Mouse (Mus musculus) heart, postnatal 10 days (tissue): ENCODE results near the gene Tpd52l1. TPM values are rescaled to one million over a fixed set of nuclear protein-coding genes. Genes with fewer than 3 reads are reported as not detected.
"Not testable (repeated sequence)": the region's sequence is repeated elsewhere in the genome, so short reads cannot be mapped to it uniquely, and the experiment has no call there.

ENCODE experiments used
- DNase-seq, 2 experiments: peaks; one replicate each; pipeline ENCODE4 v3.0.0; 2021
- intact Hi-C: fragments of 180-260 bp; cut with DNase I; formaldehyde crosslinking; loops from one replicate; pipeline ENCODE4 v1.15.1; 2025
- total RNA-seq, 2 experiments: library from RNA; stranded (reverse); gene quantifications; 2 replicates each; pipeline ENCODE4 v1.2.3; 2021

Gene Tpd52l1
- total RNA-seq = 1 to 10 TPM; 3.2 to 4.5 TPM

DNA sequence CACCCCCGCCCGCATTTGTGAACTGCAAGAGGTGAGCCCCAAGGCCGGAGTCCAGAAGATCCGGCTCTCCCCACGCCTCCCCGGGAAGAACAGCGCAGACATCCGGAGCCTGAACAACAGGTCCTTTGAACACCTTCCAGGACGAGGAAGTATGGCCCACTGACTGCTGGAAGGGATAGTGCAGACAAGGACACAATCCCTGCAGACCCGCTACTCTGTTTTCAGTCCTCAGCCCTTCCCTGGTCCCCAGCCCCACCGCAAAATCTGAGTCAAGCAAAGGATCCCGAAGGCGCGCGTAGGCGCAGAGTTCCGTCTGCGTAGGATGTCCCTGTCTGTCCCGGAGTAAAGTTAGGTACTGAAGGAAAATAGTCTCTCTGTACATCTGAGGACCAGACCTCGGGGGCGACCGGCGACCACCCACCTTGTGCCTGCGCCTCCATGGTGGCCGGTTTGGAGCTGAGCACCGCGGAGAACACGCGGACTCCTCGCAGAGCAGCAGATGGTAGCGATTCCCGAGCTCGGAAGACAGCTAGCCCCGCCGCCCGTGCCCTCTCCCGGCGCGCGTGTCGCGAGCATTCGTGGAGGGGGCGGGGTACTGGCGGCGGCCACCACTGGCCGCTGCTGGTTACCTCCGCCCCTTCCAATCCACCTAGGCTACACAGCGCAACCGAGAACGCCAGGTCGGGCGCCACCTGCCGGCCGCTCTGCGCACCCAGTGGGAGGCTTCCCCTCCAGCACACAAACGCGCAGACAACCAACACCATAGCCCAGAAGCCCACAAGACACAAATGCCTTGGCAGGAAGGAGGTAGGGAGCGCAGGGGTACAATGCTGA lies at the start of gene Tpd52l1:
Gene Tpd52l1, minus strand, starts transcription at position 668 of the 834 bp plus-strand sequence.
- DNase-seq = peak; percentile 87 to 89
- intact Hi-C loops = loop anchor here (5.0 kb wide), 2 partner anchors 133 to 618 kb away; partner anchors contain the start of gene Hddc2

DNA sequence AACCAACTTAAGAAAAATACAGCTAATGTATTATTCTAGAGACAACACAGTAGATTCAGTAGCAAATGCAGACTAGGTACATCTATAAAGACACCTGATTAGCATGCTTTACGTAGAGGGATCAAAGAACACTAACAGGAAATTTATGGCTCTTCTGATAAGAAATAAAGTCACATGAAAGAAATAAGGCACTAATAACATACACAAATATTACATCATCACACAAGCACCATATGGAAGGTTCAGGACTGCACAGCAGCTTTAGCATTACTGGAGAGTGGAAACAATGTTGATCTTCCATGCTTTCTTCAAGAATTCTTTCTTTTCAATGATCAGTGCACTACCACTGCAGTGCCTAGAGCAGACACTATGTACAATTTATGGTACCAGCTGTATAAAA lies 48.5 kb upstream of the Tpd52l1 start:
- DNase-seq = no peak
- intact Hi-C loops = no loop called here

DNA sequence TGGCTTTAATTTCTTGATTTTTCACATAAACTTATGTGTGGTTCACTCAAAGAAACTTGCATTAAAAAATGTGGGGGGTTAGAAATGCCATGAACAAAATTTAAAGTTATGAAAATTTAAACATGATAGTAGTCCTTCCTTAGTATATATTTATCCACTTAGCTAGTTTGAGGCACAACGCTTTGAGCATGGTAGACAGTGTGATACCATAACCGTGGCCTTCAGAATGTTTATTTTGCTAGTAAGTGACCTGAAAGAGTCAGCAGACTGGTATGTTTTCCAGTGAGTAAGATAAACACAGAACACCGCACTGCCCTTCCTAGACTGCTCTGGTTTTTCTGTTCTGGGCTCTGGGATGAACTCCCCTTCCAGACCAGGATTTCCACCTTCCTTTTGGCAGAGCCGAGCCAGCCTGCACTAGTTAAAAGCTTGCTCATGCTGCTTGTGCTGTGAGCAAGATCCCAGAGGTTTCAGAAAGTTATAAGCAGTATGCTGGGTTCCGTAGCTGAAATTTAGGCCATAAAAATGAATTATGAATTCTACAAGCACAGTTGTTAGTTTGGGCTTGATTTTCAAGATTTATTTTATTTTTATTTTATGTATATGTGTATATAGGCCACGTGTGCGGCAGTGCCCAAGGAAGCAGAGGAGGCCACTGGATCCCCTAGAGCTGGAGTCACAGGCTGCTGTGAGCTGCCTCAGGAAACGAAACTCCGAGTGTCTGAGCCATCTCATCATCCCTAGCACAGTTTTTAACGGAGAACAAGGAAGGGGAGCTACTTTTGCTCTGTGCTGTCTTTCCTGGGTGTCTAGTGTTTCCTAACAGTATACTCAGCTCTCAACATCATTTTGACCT lies 21.5 kb upstream of the Tpd52l1 start:
- intact Hi-C loops = loop anchor here (2.0 to 10.0 kb wide), 3 partner anchors 142 to 1428 kb away; partner anchors contain the start of genes Nkain2 and Rnf217
- DNase-seq = no peak

DNA sequence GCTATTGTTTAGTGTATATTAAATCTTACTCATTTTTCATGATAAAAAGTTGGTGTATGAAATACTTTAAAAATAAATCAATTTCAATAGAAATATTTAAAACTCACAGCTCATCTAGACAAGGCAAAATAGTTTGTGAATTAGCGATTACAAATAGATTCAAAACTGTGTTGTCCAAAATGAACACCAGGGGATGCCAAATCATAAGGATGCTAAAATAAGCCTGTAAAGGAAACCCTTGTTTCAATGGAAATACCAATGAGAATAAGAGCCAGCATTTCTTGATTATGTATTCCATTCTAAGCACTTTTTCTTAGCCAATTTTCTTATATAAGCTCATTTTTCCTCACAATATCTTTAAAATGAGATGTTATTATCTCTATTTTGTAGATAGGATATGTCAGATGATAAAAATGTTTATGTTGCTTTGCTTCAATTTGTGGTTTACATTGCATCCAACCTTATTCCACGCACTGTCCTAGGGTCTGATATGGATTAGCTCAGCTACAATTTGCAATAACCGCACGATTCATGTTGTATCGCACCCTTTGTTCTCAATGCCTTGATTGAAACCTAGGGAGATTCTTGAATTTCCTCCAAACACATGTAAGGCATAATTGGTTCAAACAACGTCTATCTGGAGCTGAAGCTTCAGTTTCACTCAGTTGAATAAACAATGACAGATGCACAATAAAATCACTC lies 20.2 kb upstream of the Tpd52l1 start:
- DNase-seq = peak; percentile 14 to 49
- intact Hi-C loops = loop anchor here (2.0 to 10.0 kb wide), 3 partner anchors 143 to 1429 kb away; partner anchors contain the start of genes Nkain2 and Rnf217

DNA sequence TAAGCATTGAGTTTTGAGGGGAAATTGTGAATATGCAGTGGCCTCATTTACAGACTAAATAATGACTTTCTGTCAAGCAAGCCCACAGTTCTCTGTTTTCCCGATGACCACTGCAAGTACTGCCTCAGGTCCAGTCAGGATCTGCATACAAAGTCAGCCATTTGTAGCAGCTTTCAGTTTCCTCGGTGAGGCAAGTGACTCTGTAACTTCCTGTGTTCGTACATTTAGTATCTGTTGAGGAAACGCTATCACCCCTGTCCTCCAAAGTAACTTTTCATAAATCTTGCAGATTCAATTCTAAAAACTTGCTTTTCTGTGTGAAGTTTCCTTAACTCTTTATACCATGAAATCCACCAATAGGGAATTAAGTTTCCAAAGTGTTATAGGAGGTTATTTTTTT lies 19.7 kb upstream of the Tpd52l1 start:
- DNase-seq = no peak
- intact Hi-C loops = loop anchor here (10.0 kb wide), 2 partner anchors 279 to 1429 kb away; partner anchors contain the start of gene Nkain2

GRCm38 (mm10) chr10:31463044-31463443 lies 17.3 kb upstream of the Tpd52l1 start:
- intact Hi-C loops = loop anchor here (10.0 kb wide), 2 partner anchors 282 to 1432 kb away; partner anchors contain the start of gene Nkain2
- DNase-seq = no peak

DNA sequence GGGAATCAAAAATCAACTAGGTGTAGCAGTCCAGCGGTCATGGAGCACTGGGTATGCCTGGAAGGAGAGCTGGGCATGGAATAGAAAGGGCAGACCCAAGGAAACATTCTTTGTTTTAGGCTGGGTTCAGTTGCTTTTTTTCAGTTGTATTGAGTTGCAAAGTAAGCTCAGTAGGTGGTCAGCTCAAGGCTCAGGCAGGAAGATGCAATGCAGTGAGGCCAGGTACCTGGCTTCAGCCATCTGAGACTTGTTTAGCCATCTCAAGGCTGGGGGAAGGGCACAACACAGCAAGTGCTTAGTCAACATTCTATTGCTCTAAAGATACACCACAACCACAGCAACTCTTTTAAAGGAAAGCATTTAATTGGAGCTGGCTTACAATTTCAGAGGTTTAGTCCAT lies 11.0 kb upstream of the Tpd52l1 start:
- intact Hi-C loops = no loop called here
- DNase-seq = no peak

GRCm38 (mm10) chr10:31447083-31447482 lies 1.3 kb upstream of the Tpd52l1 start:
- intact Hi-C loops = loop anchor here (5.0 kb wide), 2 partner anchors 135 to 620 kb away; partner anchors contain the start of gene Hddc2
- DNase-seq = no peak

DNA sequence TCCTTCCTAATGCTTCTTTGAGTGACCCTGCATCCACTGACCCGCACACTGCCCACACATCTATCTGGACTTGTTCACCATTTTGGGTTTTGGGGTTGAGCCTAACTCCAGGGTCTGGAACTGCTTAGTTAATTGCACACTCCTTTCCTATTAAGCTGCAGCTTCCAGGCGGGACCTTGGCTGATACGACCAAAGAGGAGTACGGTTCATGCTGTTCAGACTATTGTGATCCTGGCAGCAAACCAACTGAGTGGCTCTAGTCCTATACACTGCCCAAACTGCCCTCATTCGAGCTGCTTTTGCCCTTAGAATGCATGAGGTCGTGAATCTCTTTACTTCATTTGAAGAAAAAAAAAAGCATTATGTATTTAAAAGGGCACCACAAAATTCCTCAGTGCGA lies 1.6 kb downstream of the Tpd52l1 start:
- no peak for DNase-seq
- intact Hi-C loops = no loop called here

DNA sequence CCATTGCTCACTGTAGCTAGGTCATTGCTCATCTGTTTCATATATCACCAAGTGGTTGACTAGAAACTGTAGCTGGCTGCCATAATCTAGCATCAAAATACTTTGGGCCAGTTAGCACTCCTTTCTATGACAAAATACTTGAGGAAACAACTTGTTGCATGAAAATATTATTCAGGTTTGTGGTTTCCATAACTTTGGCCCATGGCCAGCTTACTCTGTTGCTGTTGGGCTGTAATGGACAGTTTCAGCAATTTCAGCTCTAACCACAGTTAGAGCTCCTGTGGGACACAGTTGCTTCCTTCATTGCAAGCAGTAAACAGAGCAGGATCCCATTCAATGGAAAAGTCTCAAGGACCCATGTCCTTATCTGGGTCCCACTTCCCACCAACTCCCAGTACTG lies 4.3 kb downstream of the Tpd52l1 start:
- no peak for DNase-seq
- intact Hi-C loops = no loop called here

GRCm38 (mm10) chr10:31436047-31436446 lies 9.7 kb downstream of the Tpd52l1 start:
- intact Hi-C loops = no loop called here
- DNase-seq = no peak

- intact Hi-C loops = no loop called here
- no peak for DNase-seq
Measured at GRCm38 (mm10) chr10:31417956-31418355, 27.8 kb downstream of the Tpd52l1 start.

DNA sequence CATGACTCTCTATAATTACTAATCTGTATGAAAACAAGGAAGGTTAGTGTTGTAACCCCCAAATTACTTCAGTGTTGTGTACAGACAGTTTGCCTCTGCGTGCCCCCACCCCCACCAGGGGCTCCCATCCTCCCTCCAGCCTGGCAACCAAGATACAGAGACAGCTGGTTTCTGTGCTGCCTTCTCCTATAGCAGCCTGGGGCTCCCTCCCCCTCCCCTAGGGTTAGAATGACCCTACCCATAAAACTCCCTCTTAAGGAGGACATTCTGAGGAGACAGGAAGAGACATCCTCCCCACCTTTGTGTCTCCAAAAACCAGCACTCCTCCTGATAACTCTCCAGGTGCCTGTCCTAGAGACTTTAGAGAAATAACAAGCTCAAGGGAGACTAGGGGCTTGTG lies 52.8 kb downstream of the Tpd52l1 start:
- no peak for DNase-seq
- intact Hi-C loops = no loop called here

GRCm38 (mm10) chr10:31390777-31391395 lies 54.9 kb downstream of the Tpd52l1 start:
- peak; percentile 79 to 80 for DNase-seq

GRCm38 (mm10) chr10:31388566-31388965 lies 57.2 kb downstream of the Tpd52l1 start:
- DNase-seq, intact Hi-C loops: not testable (repeated sequence)

More at GRCm38 (mm10) chr10:31390777-31391395, 54.9 kb downstream of the Tpd52l1 start:
- intact Hi-C loops = no loop called here

- intact Hi-C loops = not testable (repeated sequence)
- peak in 1 of 2 experiments; percentile 11 for DNase-seq
Measured at GRCm38 (mm10) chr10:31370200-31370599, 75.6 kb downstream of the Tpd52l1 start.

GRCm38 (mm10) chr10:31359749-31360148 lies 86.0 kb downstream of the Tpd52l1 start:
- intact Hi-C loops = no loop called here

DNA sequence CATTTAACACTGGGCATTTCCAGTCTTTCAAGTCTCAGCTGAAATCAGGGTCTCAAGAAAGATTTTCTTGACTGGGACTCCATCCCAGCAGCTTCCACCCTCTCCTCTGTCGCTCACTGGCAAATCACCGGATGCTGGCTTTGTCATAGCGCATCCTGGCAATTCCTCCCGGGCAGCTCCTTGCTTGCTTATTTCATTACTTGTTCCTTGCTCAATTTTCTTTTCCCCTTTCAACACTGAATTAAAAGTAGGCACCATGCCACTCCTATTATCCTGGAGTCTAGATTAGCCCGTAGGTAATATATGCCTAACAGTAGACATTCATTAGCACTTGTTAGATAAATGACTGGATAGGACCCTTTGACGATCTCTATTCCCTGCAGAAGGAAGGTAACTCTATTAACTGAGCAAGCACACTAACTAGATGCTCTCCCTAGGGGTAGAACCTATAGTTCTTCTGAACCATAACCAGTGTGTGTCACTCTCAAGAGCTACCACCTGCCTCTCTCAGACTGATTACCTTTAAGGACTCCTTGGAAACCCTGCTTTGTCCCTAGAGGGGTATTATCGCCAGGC lies 90.8 kb downstream of the Tpd52l1 start:
- intact Hi-C loops = no loop called here
- DNase-seq = no peak

More at GRCm38 (mm10) chr10:31359749-31360148, 86.0 kb downstream of the Tpd52l1 start:
- DNase-seq = no peak

DNA sequence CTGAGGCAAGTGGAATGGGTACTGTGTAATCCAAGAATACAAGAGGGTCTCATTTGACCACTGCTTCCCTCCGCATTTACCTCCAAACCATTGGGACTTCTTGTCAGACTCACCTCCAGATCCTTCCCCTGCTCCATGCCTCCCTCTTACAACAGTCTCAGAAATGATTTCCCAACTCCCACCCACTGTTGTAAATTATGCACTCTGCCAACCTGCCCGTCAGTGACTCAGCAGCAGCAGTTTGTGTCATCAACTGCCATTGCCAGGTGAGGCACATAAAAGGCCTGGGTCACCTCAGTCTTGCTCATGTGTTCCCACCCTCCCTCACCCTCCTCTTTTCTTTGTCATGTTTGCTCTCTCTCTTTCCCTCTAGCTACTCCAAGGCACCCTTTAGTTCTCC lies 91.6 kb downstream of the Tpd52l1 start:
- intact Hi-C loops = no loop called here
- no peak for DNase-seq
